ENCODE assay signal across 8 mouse cellular contexts in genomic region chr11:62601732-62602618, GRCm38 (mm10). TPM values are rescaled to one million over a fixed set of nuclear protein-coding genes. Genes with fewer than 3 reads are reported as not detected.
DNase-seq lines count a peak whose midpoint lies in the region; ATAC-seq and TF ChIP-seq lines count a peak whose summit lies in the region.

No protein-coding gene starts in this region.

- H3K36me3 ChIP-seq in heart, embryonic 15.5 days: peaks cover 31% of the 10 kb centered on the region
- peaks cover 88% of the 10 kb centered on the region for H3K36me3 ChIP-seq in G1E (replicated peaks)
- peaks cover 35% of the 10 kb centered on the region for H3K36me3 ChIP-seq in forebrain, postnatal 0 days (ENCODE audit: insufficient read depth)
- peaks cover 24% of the 10 kb centered on the region for H3K36me3 ChIP-seq in midbrain, embryonic 11.5 days (ENCODE audit: control insufficient read depth, insufficient read depth, low read length)

- H3K4me1 ChIP-seq in heart, embryonic 15.5 days (replicated peaks): peaks cover 40% of the 10 kb centered on the region
- peaks cover 55% of the 10 kb centered on the region for H3K4me1 ChIP-seq in G1E (ENCODE audit: insufficient read depth, low read depth, low read length)
- H3K4me1 ChIP-seq in forebrain, postnatal 0 days (ENCODE audit: insufficient read depth): peaks cover 26% of the 10 kb centered on the region
- H3K4me1 ChIP-seq in midbrain, embryonic 11.5 days (ENCODE audit: control insufficient read depth, insufficient read depth, low read length): peaks cover 22% of the 10 kb centered on the region

- ATAC-seq in heart, embryonic 15.5 days (replicated peaks; ENCODE audit: insufficient number of reproducible peaks, insufficient read depth, low FRiP score, low read depth): no peak
- no peak for ATAC-seq in G1E (ENCODE audit: extremely low read depth, insufficient number of reproducible peaks, low FRiP score, poor library complexity, severe bottlenecking)
- ATAC-seq in forebrain, postnatal 0 days: peak; percentile 25
- ATAC-seq in midbrain, embryonic 11.5 days (ENCODE audit: low FRiP score): no peak

- no peaks in the 10 kb centered on the region for H3K27me3 ChIP-seq in heart, embryonic 15.5 days
- no peaks in the 10 kb centered on the region for H3K27me3 ChIP-seq in G1E (ENCODE audit: insufficient read depth, low read length)
- no peaks in the 10 kb centered on the region for H3K27me3 ChIP-seq in forebrain, postnatal 0 days (ENCODE audit: insufficient read depth, low read length)
- H3K27me3 ChIP-seq in midbrain, embryonic 11.5 days (ENCODE audit: control insufficient read depth, insufficient read depth, low read length): no peaks in the 10 kb centered on the region

- intact Hi-C loops in heart, postnatal 10 days (cut with DNase I): loop anchor here (5.0 kb wide), 1 partner anchor 145 kb away; the partner anchor contains the start of genes Ncor1 and Pigl

- DNase-seq in heart, postnatal 10 days: no peak
- no peak for DNase-seq in G1E (ENCODE audit: low spot score)
- no peak for DNase-seq in forebrain, postnatal 0 days
- DNase-seq in midbrain, embryonic 11.5 days (ENCODE audit: low spot score, missing footprints): peak; percentile 83
- DNase-seq in layer of hippocampus, adult 11-12 months (ENCODE audit: low spot score): no peak
- no peak for DNase-seq in ovary, postnatal 14 days (ENCODE audit: low spot score)
- DNase-seq in cerebellum, postnatal 36 days: no peak

- H3K4me3 ChIP-seq in heart, embryonic 15.5 days: peak overlapping the region; percentile 87
- peak overlapping the region; percentile 90 for H3K4me3 ChIP-seq in G1E (ENCODE audit: low read depth, low read length)
- peak overlapping the region; percentile 77 for H3K4me3 ChIP-seq in forebrain, postnatal 0 days (ENCODE audit: low read depth, low read length)
- peak overlapping the region; percentile 92 for H3K4me3 ChIP-seq in midbrain, embryonic 11.5 days (ENCODE audit: low read depth, low read length)

- peak overlapping the region; percentile 75 for H3K4me2 ChIP-seq in heart, embryonic 15.5 days
- peak overlapping the region; percentile 60 for H3K4me2 ChIP-seq in forebrain, postnatal 0 days (ENCODE audit: low read depth)
- H3K4me2 ChIP-seq in midbrain, embryonic 11.5 days: peak overlapping the region; percentile 45

- 12% methylated on average over 17 of the region's 17 CpGs for WGBS in heart, embryonic 15.5 days
- WGBS in forebrain, postnatal 0 days: 12% methylated on average over 17 of the region's 17 CpGs
- WGBS in midbrain, embryonic 11.5 days: 14% methylated on average over 17 of the region's 17 CpGs

- H3K9ac ChIP-seq in heart, embryonic 15.5 days: peak overlapping the region; percentile 63
- H3K9ac ChIP-seq in forebrain, postnatal 0 days: peak overlapping the region; percentile 57
- peak overlapping the region; percentile 71 for H3K9ac ChIP-seq in midbrain, embryonic 11.5 days (ENCODE audit: low read length)

- TF ChIP-seq CTCF in G1E (IDR thresholded peaks at IDR 0.05; ENCODE audit: low read depth, low read length): no peak
- no peak for TF ChIP-seq CTCF in forebrain, postnatal 0 days (IDR thresholded peaks at IDR 0.05; ENCODE audit: low read depth)

- no peaks in the 10 kb centered on the region for H3K9me3 ChIP-seq in heart, embryonic 15.5 days (replicated peaks)
- H3K9me3 ChIP-seq in G1E (replicated peaks): no peaks in the 10 kb centered on the region
- no peaks in the 10 kb centered on the region for H3K9me3 ChIP-seq in forebrain, postnatal 0 days (ENCODE audit: low read length)
- H3K9me3 ChIP-seq in midbrain, embryonic 11.5 days (ENCODE audit: control insufficient read depth, low read length): no peaks in the 10 kb centered on the region

- peak overlapping the region; percentile 84 for H3K27ac ChIP-seq in heart, embryonic 15.5 days
- H3K27ac ChIP-seq in forebrain, postnatal 0 days (ENCODE audit: low read depth, low read length): peak overlapping the region; percentile 83
- peak overlapping the region; percentile 74 for H3K27ac ChIP-seq in midbrain, embryonic 11.5 days (ENCODE audit: low read depth, low read length)

RNA-seq across cellular contexts. Expression of gene Trpv2, which starts 27.7 kb away (rescaled TPM):
- 4.2 and 6.4 TPM in 2 replicates for polyA plus RNA-seq in heart, embryonic 15.5 days (2015; fragmentation: Nextera tagmentation; extraction: Ambion mirVana)
- 1 to 10 TPM; 4.3 to 4.5 TPM for total RNA-seq in heart, postnatal 10 days (2021)
- 50.2 and 67.3 TPM in 2 replicates for total RNA-seq in G1E (2014; fragmentation: Nextera tagmentation)
- total RNA-seq in G1E (2017): 48.4 and 49.9 TPM in 2 replicates
- 17.4 and 22.5 TPM in 2 replicates for polyA plus RNA-seq in G1E (2012)
- total RNA-seq in forebrain, postnatal 0 days (2014; rRNA removed): 38.1 and 46.6 TPM in 2 replicates
- 21.6 and 26.2 TPM in 2 replicates for polyA plus RNA-seq in forebrain, postnatal 0 days (2015; fragmentation: Nextera tagmentation; extraction: Ambion mirVana)
- 4.9 and 5.4 TPM in 2 replicates for polyA plus RNA-seq in midbrain, embryonic 11.5 days (2014; fragmentation: Nextera tagmentation; extraction: Ambion mirVana)

RNA-seq across cellular contexts. Expression of gene Lrrc75a, which starts 46.3 kb away (rescaled TPM):
- polyA plus RNA-seq in heart, embryonic 15.5 days (2015; fragmentation: Nextera tagmentation; extraction: Ambion mirVana): 14.6 and 18.5 TPM in 2 replicates
- total RNA-seq in heart, postnatal 10 days (2021): 10 to 100 TPM; 12.0 to 12.3 TPM
- 1.7 TPM in 1 of 2 replicates, not detected in the other for total RNA-seq in G1E (2014; fragmentation: Nextera tagmentation)
- 0.17 and 0.27 TPM in 2 replicates for total RNA-seq in G1E (2017)
- 0.30 and 0.53 TPM in 2 replicates for polyA plus RNA-seq in G1E (2012)
- total RNA-seq in forebrain, postnatal 0 days (2014; rRNA removed): 13.2 and 18.1 TPM in 2 replicates
- 6.5 and 7.1 TPM in 2 replicates for polyA plus RNA-seq in forebrain, postnatal 0 days (2015; fragmentation: Nextera tagmentation; extraction: Ambion mirVana)
- polyA plus RNA-seq in midbrain, embryonic 11.5 days (2014; fragmentation: Nextera tagmentation; extraction: Ambion mirVana): 12.5 and 12.6 TPM in 2 replicates

RNA-seq across cellular contexts. Expression of gene Mmgt2, which starts 46.5 kb away (rescaled TPM):
- 44.7 and 49.1 TPM in 2 replicates for polyA plus RNA-seq in heart, embryonic 15.5 days (2015; fragmentation: Nextera tagmentation; extraction: Ambion mirVana)
- 10 to 100 TPM; 10.8 to 15.8 TPM for total RNA-seq in heart, postnatal 10 days (2021)
- total RNA-seq in G1E (2014; fragmentation: Nextera tagmentation) (14.8 and 24.3 TPM in 2 replicates), G1E (2017) (6.3 and 7.9 TPM in 2 replicates)
- 5.5 and 8.2 TPM in 2 replicates for polyA plus RNA-seq in G1E (2012)
- total RNA-seq in forebrain, postnatal 0 days (2014; rRNA removed): 22.6 and 37.0 TPM in 2 replicates
- 22.4 and 23.3 TPM in 2 replicates for polyA plus RNA-seq in forebrain, postnatal 0 days (2015; fragmentation: Nextera tagmentation; extraction: Ambion mirVana)
- polyA plus RNA-seq in midbrain, embryonic 11.5 days (2014; fragmentation: Nextera tagmentation; extraction: Ambion mirVana): 38.5 and 43.8 TPM in 2 replicates

RNA-seq across cellular contexts. Expression of gene Ubb, which starts 51.0 kb away (rescaled TPM):
- polyA plus RNA-seq in heart, embryonic 15.5 days (2015; fragmentation: Nextera tagmentation; extraction: Ambion mirVana): 2,445 and 2,567 TPM in 2 replicates
- total RNA-seq in heart, postnatal 10 days (2021): 100 to 1,000 TPM; 678 to 750 TPM
- total RNA-seq in G1E (2014; fragmentation: Nextera tagmentation): 814 and 964 TPM in 2 replicates
- 1,083 and 1,103 TPM in 2 replicates for total RNA-seq in G1E (2017)
- polyA plus RNA-seq in G1E (2012): 1,429 and 2,208 TPM in 2 replicates
- 1,115 and 1,190 TPM in 2 replicates for total RNA-seq in forebrain, postnatal 0 days (2014; rRNA removed)
- polyA plus RNA-seq in forebrain, postnatal 0 days (2015; fragmentation: Nextera tagmentation; extraction: Ambion mirVana): 4,663 and 5,112 TPM in 2 replicates
- 3,727 and 3,899 TPM in 2 replicates for polyA plus RNA-seq in midbrain, embryonic 11.5 days (2014; fragmentation: Nextera tagmentation; extraction: Ambion mirVana)
